Mouse (Mus musculus) left cerebral cortex, adult 8-10 months (tissue): ENCODE results near the gene Chit1. TPM values are rescaled to one million over a fixed set of nuclear protein-coding genes. Genes with fewer than 3 reads are reported as not detected.

Source experiments
- DNase-seq, 2 experiments: peaks; one replicate each; pipeline ENCODE4 v3.0.0; 2022; ENCODE audit warnings: low spot score in 2 of 2
- total RNA-seq, 4 experiments: library from RNA; stranded (reverse); gene quantifications; 2 replicates each; pipeline ENCODE4 v1.2.4; 2022

The Chit1 gene
- total RNA-seq, 4 experiments from 2014 or later = 0.19 TPM; not detected in 3

DNA sequence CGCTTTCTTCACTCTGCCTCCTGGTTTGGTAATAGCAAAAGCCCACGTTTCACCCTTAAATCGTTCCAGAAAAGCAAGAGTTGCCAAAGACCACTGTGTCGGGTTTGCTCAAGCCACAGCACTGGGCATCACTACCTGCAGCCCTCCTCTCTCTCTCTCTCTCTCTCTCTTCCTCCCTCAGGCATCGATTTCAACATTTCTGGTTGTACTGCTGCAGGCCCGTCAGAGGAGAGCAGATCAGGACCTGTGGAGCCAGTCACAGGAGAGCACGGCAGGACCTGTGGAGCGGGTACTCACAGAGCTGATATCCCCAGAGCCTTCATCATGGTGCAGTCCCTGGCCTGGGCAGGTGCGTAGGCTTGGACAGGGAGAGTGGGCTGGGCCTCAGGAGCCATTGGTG, 27.4 kb downstream of the Chit1 start:
- no peak for DNase-seq

- DNase-seq = no peak
These were observed 31.3 kb downstream of the Chit1 start for GRCm38 (mm10) chr1:134142363-134142794.

GRCm38 (mm10) chr1:134146066-134146465, 35.0 kb downstream of the Chit1 start:
- peak in 1 of 2 experiments; percentile 70 for DNase-seq

GRCm38 (mm10) chr1:134150076-134150475, 39.0 kb downstream of the Chit1 start:
- no peak for DNase-seq

GRCm38 (mm10) chr1:134150745-134151144, 39.7 kb downstream of the Chit1 start:
- no peak for DNase-seq

DNA sequence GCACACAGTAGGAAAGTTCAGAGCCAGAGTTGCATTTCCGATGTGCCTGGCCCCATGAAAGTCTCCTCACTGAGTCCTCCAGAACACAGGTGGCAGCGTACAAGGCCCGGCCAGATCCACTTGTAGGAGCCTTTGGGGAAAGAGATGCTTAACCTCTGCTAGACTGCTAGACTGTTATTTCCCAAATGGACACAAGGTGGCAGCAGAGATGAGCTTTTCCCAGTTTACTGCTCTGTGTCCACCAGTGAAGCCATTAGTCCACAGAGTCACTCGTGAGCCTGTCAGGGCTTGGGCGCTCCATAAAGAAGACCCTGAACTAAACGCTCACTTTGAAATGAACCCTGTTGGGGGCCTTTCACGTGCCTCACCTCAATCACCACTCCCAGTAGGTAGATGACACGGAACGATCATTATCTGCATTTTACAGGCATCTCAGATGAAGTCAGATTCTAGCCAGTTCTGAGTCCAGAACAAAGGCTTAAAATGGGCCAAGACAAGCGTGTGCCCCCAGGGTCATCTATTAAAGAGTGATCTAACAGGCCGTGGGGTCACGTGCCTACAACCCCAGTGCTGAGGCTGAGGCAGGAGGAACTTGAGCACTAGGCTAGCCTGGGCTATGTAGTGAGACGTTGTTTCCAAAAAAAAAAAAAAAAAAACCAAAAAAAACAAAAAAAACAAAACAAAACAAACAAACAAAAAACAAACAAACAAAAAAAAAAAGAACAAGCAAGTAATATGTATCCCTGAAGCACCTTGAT, 40.8 kb downstream of the Chit1 start:
- DNase-seq = peak; percentile 42 to 67

GRCm38 (mm10) chr1:134152626-134153590, 41.9 kb downstream of the Chit1 start:
- DNase-seq = no peak

GRCm38 (mm10) chr1:134154121-134154520, 43.1 kb downstream of the Chit1 start:
- no peak for DNase-seq

DNA sequence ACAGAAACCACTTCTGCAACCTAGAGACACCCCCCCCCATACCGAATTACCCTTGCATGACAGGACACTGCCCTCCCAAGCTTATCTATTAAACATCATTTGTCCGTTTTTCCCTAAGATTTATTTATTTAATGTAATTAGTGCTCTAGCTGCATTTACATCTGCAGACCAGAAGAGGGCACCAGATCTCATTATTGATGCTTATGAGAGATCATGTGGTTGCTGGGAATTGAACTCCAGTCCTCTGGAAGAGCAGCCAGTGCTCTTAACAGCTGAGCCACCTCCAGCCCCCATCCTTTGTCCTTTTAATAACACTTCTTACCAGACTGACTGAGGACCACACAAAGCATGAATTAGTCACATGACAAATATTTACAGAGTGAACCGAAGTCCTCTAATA, 43.6 kb downstream of the Chit1 start:
- no peak for DNase-seq

DNA sequence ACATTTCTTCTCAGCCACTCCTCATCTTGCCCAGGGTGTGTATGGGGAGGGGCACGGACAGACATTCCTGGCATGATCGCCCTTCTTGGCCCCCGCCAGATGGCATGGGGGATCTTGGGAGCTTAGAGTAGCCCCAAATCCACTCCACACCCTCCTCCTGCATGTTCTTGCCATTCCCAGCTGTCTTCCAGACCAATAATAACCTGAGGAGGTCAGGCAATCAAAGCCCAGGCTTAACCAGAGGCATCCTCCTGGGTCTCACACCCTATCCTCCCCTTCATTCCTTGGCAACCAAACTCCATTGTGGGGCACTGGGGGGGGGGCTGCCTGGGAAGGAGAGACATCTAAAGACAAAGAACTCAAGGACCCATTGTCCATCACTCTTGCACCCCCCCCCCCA, 49.4 kb downstream of the Chit1 start:
- DNase-seq = no peak

- DNase-seq = no peak
These were observed 50.4 kb downstream of the Chit1 start for GRCm38 (mm10) chr1:134161399-134161798.

DNA sequence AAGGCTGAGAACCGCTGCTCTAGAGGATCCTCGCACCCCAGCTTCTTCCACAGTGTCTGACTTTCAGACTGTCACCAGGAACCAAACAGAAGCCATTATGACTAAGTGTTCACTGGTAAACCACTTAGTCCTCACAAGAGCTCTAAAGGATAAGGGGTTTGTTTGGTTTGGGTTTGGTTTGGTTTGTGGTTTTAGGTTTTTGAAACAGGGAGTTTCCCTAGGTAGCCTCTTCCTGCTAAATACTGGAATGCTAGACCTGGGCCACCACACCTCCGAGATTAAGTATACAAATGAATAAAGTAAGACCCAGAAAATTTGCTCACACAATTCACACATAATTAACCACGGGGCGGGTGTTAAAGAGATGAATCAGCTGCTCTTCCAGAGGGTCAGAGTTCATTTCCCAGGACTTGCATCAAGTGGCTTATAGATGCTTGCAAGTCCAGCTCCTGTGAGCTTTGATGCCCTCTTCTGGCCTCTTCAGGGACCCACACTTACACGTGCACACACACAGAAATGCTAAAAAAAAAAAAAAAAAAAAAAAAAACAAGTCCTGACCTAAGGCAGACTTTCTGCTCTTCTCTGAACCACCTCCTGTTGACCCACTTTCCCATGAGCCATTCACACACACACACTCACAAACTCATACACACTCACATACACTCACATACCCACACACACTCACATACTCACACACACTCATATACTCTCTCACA, 51.6 kb downstream of the Chit1 start:
- DNase-seq = no peak

GRCm38 (mm10) chr1:134163476-134163875, 52.4 kb downstream of the Chit1 start:
- no peak for DNase-seq

GRCm38 (mm10) chr1:134164454-134164853, 53.4 kb downstream of the Chit1 start:
- no peak for DNase-seq

GRCm38 (mm10) chr1:134166547-134166946, 55.5 kb downstream of the Chit1 start:
- DNase-seq = no peak

DNA sequence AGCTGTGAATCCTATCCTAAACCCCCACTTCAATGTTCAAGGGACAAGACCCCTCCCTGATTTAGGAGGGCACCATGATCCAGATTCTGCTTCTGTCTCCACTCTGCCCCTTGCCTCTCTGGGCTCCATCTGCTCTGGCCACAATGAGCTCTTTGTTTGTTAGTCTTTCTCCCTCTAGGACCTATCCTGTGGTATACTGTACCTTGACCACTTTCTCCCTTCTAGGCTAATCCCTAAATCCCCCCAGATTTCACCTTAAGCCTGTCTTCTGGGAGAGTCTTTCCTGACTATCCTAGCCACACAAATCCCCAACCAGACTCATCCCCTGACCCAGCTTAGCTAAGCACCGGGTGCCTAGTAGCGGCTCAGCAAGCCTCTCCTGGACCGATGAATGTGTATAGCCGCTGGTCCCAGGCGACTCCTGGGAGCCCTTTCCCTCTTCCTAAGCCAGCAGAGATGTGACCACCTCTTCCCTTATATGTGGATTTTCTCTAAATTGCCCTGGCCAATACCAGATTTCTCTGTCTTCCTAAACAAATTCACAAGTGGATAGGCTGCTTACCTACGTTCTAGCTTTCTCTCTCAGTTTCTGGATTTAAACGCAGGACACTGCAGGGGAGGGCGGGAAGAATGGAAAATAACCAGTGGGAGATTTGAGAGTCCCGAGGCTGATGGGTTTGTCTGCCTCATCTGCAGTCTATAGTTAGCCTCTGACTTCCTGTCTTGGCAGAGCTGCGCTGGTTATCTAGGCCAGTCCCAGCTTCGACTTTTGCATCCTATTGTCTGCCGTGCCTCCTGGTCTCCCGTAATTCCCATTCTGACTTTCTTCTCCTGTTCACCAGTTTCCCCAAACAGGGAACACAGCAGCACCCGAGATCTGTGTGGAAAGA, 56.6 kb downstream of the Chit1 start:
- no peak for DNase-seq

DNA sequence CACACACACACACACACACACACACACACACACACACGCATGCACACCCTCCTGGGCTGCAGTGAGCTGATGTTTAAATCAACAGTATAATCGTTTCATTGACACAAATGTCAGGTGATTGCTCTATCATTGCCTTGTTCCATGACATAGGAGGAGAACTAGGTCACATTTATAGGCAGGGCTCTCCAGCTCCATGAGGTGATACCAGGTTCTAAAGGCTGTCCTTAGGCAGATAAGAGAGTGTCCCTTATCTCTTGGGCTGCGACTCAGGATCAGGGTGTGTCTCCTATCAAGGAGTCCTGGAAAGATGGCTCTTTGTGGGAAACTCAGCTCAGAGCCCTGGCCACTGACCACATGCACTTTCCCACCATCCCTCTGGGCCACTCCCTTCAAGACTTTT, 57.5 kb downstream of the Chit1 start:
- DNase-seq = no peak

DNA sequence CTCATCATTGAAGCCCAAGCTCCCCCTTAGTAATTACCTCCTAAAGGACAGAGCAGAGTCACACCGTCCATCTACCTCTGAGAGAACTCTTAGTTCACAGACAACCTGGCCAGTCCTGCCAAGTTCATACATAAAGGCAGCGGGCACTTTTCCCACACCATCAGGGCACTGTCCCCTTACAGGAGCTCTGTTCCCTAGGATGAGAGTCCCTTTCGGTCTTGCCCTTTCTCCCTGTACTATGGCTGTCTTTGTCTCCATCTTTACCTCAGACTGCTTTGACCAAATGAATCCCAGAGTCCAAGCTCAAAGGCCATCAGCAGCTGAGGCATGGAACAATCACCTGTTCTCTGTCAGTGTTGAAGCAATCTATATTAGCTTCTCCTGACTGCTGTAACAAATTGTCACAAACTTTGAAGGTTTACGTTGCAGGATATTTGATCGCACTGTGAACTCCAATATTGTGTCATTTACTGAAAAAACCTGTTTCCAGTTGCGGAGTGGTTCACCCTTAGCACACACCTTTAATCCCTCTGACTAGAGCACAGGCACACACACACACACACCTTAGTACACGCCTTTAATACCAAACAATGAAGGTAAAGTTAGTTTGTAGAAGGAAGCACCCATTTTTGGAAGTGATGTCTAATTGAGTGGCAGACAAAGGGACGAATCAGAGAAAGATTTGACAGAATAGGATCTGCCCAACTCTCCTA, 58.1 kb downstream of the Chit1 start:
- no peak for DNase-seq

- no peak for DNase-seq
These were observed 62.0 kb downstream of the Chit1 start for GRCm38 (mm10) chr1:134173081-134173480.

GRCm38 (mm10) chr1:134177976-134178375, 66.9 kb downstream of the Chit1 start:
- no peak for DNase-seq
